Mouse (Mus musculus) forebrain, embryonic 16.5 days (tissue): ENCODE measurements at regions not wholly inside any gene's neighbourhood (a gene's known extent, or its start where the extent isn't known, plus 50 kb on each side); places are given as distances from the start of the nearest gene placed in this dataset.

Source experiments
- ATAC-seq: fragments of 200-750 bp; cut with Nextera tagmentation; 2 replicates; pipeline ENCODE4 v1.8.0; 2017; ENCODE audit warnings: mild to moderate bottlenecking, moderate library complexity
- H3K27ac ChIP-seq: fragments of 300-500 bp; sonication (generic); 2 replicates; pipeline ENCODE4 v1.5.1; 2014; ENCODE audit warnings: low read length, control low read depth
- H3K27me3 ChIP-seq: fragments of 300-500 bp; sonication (generic); replicated peaks from 2 replicates; pipeline ENCODE4 v1.6.1; 2014; ENCODE audit warnings: low read length; ENCODE audit not compliant: control insufficient read depth, insufficient read depth
- H3K36me3 ChIP-seq: fragments of 300-500 bp; sonication (generic); 2 replicates; pipeline ENCODE4 v1.6.1; 2014; ENCODE audit not compliant: control insufficient read depth, insufficient read depth
- H3K4me1 ChIP-seq: fragments of 300-500 bp; sonication (generic); replicated peaks from 2 replicates; pipeline ENCODE4 v1.6.1; 2014; ENCODE audit warnings: low read length; ENCODE audit not compliant: control insufficient read depth, insufficient read depth
- H3K4me2 ChIP-seq: fragments of 300-500 bp; sonication (generic); 2 replicates; pipeline ENCODE4 v1.6.1; 2014; ENCODE audit warnings: mild to moderate bottlenecking, low read length, control low read depth
- H3K4me3 ChIP-seq: fragments of 300-500 bp; sonication (generic); replicated peaks from 2 replicates; pipeline ENCODE4 v1.5.1; 2014; ENCODE audit warnings: mild to moderate bottlenecking, low read length, control low read depth
- H3K9ac ChIP-seq: fragments of 300-500 bp; sonication (generic); replicated peaks from 2 replicates; pipeline ENCODE4 v1.6.1; 2014; ENCODE audit warnings: low read depth, low read length, control low read depth
- H3K9me3 ChIP-seq: fragments of 300-500 bp; sonication (generic); 2 replicates; pipeline ENCODE4 v1.6.1; 2016; ENCODE audit warnings: low read length; ENCODE audit not compliant: control insufficient read depth
- WGBS: fragments of 180-500 bp; shearing (Covaris S2); extraction: QIAGEN DNeasy Blood & Tissue Kit; methylation state at CpG from one replicate; pipeline ENCODE4 v1.1.7; 2014; 5-methylcytosine and 5-hydroxymethylcytosine counted together

GRCm38 (mm10) chr3:106879994-106880393 lies 53.9 kb upstream of the Olfr266 start:
- H3K9ac ChIP-seq: no peak overlapping the region
- H3K9me3 ChIP-seq: no peaks in the 10 kb centered on the region
- ATAC-seq: no peak
- H3K36me3 ChIP-seq: no peaks in the 10 kb centered on the region
- no peak overlapping the region for H3K4me3 ChIP-seq
- H3K27me3 ChIP-seq: no peaks in the 10 kb centered on the region
- no peak overlapping the region for H3K4me2 ChIP-seq
- no peaks in the 10 kb centered on the region for H3K4me1 ChIP-seq
- no peak overlapping the region for H3K27ac ChIP-seq

DNA sequence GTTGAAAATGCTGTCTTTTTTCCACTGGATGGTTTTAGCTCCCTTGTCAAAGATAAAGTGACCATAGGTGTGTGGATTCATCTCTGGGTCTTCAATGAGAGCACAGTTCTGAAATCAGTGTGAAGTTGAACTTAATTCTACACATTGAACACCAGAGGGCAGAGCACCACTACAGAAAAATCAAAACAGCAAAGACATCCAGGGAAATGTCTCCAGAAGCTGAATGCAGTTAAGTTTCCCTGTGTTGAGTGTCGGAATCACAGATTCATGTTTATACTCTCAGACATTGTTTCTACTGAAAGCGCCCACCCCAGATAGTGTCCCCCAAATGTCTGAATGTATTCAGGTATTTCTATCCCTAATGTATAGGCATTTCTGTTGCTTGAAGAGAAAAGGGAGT lies 77.1 kb upstream of the Olfr266 start:
- Histone ChIP-seq H3K4me2 (no peak overlapping the region), H3K27ac (no peak overlapping the region), H3K36me3 (no peaks in the 10 kb centered on the region), H3K9ac (no peak overlapping the region), H3K4me3 (no peak overlapping the region), H3K27me3 (no peaks in the 10 kb centered on the region), H3K4me1 (no peaks in the 10 kb centered on the region), H3K9me3 (no peaks in the 10 kb centered on the region)
- 44% methylated on average over 2 of the region's 2 CpGs for WGBS
- peak; percentile 45; the same call in 1 of the 2 replicates for ATAC-seq

DNA sequence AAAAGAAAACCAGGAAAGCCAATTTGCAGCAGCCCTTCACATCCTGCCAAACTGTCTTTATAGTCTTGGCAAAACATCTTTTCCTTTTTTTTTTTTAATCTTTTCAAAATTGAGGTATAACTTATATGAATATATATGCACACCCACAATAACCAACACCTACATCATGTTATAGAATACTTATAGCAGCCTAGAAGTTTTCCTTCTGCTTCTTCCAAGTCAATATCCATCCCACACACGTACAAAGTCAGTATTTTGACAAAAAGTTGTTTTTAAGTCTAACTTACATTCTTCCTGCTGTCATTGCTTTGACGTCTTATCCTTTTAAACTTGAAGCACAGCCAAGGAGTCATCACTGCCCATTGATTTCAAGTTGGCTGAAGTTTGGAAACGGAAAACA lies 80.6 kb upstream of the Olfr266 start:
- Histone ChIP-seq H3K27ac (no peak overlapping the region), H3K4me1 (no peaks in the 10 kb centered on the region), H3K9me3 (no peaks in the 10 kb centered on the region), H3K9ac (no peak overlapping the region), H3K4me2 (no peak overlapping the region), H3K27me3 (no peaks in the 10 kb centered on the region), H3K36me3 (no peaks in the 10 kb centered on the region), H3K4me3 (no peak overlapping the region)
- 73% methylated on average over 3 of the region's 3 CpGs for WGBS
- no peak for ATAC-seq

DNA sequence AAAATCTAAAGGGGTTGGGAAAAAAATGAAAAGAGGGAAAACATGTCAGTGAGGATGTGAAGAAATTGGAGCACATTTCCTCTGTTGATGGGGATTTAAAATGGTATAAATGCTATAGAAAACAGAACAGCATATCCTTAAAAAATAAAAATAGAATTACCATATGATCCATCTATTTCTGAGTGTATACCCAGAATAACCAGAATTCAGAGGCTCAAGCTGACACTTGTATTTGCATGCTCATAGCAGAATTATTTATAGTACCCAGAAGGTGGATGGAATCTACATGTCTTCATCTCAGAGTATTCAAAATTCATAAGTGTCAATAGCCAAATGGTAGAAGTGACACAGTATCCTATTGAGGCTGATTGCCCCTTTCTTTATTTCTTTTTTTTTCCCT lies 99.9 kb upstream of the Kcna3 start:
- Histone ChIP-seq H3K27me3 (no peaks in the 10 kb centered on the region), H3K27ac (no peak overlapping the region), H3K4me3 (no peak overlapping the region), H3K4me2 (no peak overlapping the region), H3K9me3 (peaks cover 13% of the 10 kb centered on the region), H3K9ac (no peak overlapping the region), H3K36me3 (no peaks in the 10 kb centered on the region), H3K4me1 (no peaks in the 10 kb centered on the region)
- no peak for ATAC-seq

GRCm38 (mm10) chr3:106940095-106940494 lies 95.9 kb upstream of the Kcna3 start:
- Histone ChIP-seq H3K9me3 (peaks cover 2% of the 10 kb centered on the region), H3K4me2 (no peak overlapping the region), H3K9ac (no peak overlapping the region), H3K4me3 (no peak overlapping the region), H3K36me3 (no peaks in the 10 kb centered on the region), H3K4me1 (no peaks in the 10 kb centered on the region), H3K27ac (no peak overlapping the region), H3K27me3 (no peaks in the 10 kb centered on the region)
- peak; percentile 57 for ATAC-seq
- WGBS: 53% methylated on average over 3 of the region's 3 CpGs

DNA sequence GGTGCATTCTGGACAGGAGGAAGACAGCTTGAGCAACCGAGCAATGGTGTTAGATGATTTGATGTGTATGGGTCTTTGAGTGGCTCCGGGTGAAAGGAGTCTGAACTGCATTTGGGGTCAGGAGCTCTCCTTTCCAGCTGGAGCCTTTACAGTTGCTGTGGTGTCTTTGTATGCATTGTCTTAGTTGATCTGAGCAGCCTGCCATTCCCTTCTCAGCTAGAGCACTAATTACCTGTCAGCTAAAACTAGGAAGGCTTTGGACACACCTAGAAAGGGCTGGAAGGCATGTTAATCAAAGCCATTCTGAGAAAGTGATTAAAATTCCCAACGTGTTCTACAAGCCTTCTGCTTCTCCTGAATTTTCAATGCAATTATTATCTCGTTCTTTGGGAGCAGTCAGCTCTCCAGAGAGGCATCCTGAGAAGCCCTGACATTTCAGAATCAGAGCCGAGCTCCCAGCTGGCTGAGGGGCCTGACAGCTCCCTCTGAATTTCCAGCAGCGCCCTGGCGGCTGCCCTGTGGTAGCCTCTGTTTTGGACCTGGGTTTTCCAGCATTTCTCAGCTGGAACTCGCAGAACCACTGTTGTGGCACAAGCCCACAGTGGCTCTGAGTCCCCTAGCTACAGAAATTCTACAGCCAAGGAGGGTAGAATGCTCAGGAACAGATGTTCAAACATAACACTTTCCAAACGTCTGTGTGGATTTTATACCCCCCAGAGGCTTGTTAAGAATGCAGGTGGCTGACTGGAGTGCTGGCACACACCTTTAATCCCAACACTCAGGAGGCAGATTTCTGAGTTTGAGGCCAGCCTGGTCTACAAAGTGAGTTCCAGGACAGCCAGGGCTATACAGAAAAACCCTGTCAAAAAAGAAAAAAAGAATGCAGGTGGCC lies 80.2 kb upstream of the Kcna3 start:
- WGBS: 2% methylated on average over 9 of the region's 9 CpGs
- H3K4me2 ChIP-seq: 0 out of 2 replicates have a peak overlapping the region, but pooled peaks have one; percentile 4

GRCm38 (mm10) chr3:106957162-106957895 lies 78.6 kb upstream of the Kcna3 start:
- H3K36me3 ChIP-seq: no peaks in the 10 kb centered on the region
- H3K27ac ChIP-seq: peak overlapping the region; percentile 52
- no peak overlapping the region for H3K4me3 ChIP-seq
- H3K9me3 ChIP-seq: no peaks in the 10 kb centered on the region
- peaks cover 28% of the 10 kb centered on the region for H3K4me1 ChIP-seq
- no peaks in the 10 kb centered on the region for H3K27me3 ChIP-seq
- H3K4me2 ChIP-seq: no peak overlapping the region
- ATAC-seq: no peak; the same call in 1 of the 2 replicates
- 30% methylated on average over 7 of the region's 7 CpGs for WGBS
- H3K9ac ChIP-seq: no peak overlapping the region

More for the DNA sequence above, 80.2 kb upstream of the Kcna3 start:
- peaks cover 28% of the 10 kb centered on the region for H3K4me1 ChIP-seq
- no peaks in the 10 kb centered on the region for H3K9me3 ChIP-seq
- no peaks in the 10 kb centered on the region for H3K36me3 ChIP-seq
- no peaks in the 10 kb centered on the region for H3K27me3 ChIP-seq
- peak; percentile 79 for ATAC-seq
- H3K4me3 ChIP-seq: no peak overlapping the region
- no peak overlapping the region for H3K9ac ChIP-seq
- H3K27ac ChIP-seq: peak overlapping the region; percentile 85

DNA sequence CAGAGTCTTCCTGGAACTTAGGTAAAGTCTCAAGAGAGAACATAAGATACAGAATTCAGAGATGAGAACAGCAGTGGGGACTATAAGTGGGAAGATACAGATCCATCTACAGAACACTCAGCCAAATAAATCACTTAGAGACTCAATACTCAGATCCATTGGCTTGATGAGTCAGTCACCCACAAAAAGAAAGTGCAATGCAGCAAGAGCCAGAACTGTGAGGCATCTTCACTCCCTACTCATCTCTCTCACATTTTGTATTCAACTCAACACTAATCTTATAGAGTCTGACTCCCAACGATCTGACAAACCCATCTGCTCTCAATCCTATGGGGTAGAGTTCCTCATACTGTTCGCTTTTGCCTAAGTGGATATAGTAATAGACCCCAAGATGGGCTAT lies 77.8 kb upstream of the Kcna3 start:
- no peak for ATAC-seq
- no peaks in the 10 kb centered on the region for H3K27me3 ChIP-seq
- WGBS: 88% methylated on average over 2 of the region's 2 CpGs

GRCm38 (mm10) chr3:106960596-106960995 lies 75.4 kb upstream of the Kcna3 start:
- Histone ChIP-seq H3K4me1 (peaks cover 18% of the 10 kb centered on the region), H3K9ac (no peak overlapping the region), H3K4me2 (no peak overlapping the region), H3K4me3 (no peak overlapping the region), H3K36me3 (no peaks in the 10 kb centered on the region), H3K9me3 (no peaks in the 10 kb centered on the region), H3K27me3 (no peaks in the 10 kb centered on the region), H3K27ac (no peak overlapping the region)
- ATAC-seq: no peak
- WGBS: 54% methylated on average over 1 of the region's 1 CpGs

More for the DNA sequence above, 77.8 kb upstream of the Kcna3 start:
- no peaks in the 10 kb centered on the region for H3K36me3 ChIP-seq
- no peak overlapping the region for H3K27ac ChIP-seq
- peaks cover 28% of the 10 kb centered on the region for H3K4me1 ChIP-seq
- H3K4me3 ChIP-seq: no peak overlapping the region
- no peak overlapping the region for H3K4me2 ChIP-seq
- no peaks in the 10 kb centered on the region for H3K9me3 ChIP-seq
- no peak overlapping the region for H3K9ac ChIP-seq
